Mouse (Mus musculus): ENCODE measurements around the gene Foxe3. TPM values are rescaled to one million over a fixed set of nuclear protein-coding genes. Genes with fewer than 3 reads are reported as not detected.
"Not testable (repeated sequence)": the region's sequence is repeated elsewhere in the genome, so short reads cannot be mapped to it uniquely, and the experiment has no call there.

Foxe3 gene
- not detected in 2 replicates for polyA plus RNA-seq (2015; fragmentation: Nextera tagmentation; extraction: Ambion mirVana)

- H3K27me3 ChIP-seq = peaks cover 94% of the 10 kb centered on the region
- H3K9ac ChIP-seq = peak within 1 kb of the TSS; percentile 64
- 2% methylated on average over 25 of the region's 25 CpGs for WGBS
- H3K4me3 ChIP-seq = peak within 1 kb of the TSS; percentile 48
- H3K4me2 ChIP-seq = peak within 1 kb of the TSS; percentile 76
- H3K4me1 ChIP-seq = peaks cover 13% of the 10 kb centered on the region
- H3K27ac ChIP-seq = no peak within 1 kb of the TSS
- no peaks in the 10 kb centered on the region for H3K36me3 ChIP-seq
- ATAC-seq (ENCODE audit: insufficient number of reproducible peaks, insufficient read depth, low FRiP score, low TSS enrichment, low read depth) = no peak
- H3K9me3 ChIP-seq = no peaks in the 10 kb centered on the region
Measured at GRCm38 (mm10) chr4:114925917-114926312, at the start of gene Foxe3. Gene Foxe3 (minus strand): TSS chr4:114926013.

DNA sequence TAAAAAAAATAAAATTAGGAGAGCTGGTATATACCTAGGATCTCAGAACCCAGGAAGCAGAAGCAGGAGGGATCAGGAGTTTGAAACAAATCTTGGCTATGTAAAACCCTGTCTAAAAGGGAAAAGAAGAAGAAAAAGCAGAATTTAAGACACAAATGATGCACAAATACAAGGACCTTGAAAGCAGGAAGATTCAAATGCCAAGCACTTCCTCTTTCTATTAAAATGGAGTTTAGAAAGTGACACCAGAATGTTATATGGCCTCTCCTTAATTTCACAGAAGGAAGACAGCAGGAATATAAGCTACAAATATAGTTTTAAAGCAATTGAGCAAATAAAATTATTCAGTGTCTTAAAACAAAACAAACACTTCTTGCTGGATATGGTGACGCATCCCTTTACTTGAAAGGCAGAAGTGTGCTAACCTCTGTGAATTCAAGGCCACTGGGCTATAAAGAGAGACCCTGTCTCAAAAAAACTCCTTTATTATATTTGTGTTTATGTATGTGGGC is 47.5 kb upstream of the Foxe3 start:
- no peak overlapping the region for H3K27ac ChIP-seq
- no peaks in the 10 kb centered on the region for H3K27me3 ChIP-seq
- no peak overlapping the region for H3K9ac ChIP-seq
- 88% methylated on average over 1 of the region's 1 CpGs for WGBS
- peaks cover 9% of the 10 kb centered on the region for H3K36me3 ChIP-seq
- H3K4me2 ChIP-seq = no peak overlapping the region
- ATAC-seq (ENCODE audit: insufficient number of reproducible peaks, insufficient read depth, low FRiP score, low TSS enrichment, low read depth) = no peak
- no peaks in the 10 kb centered on the region for H3K9me3 ChIP-seq
- H3K4me3 ChIP-seq = no peak overlapping the region
- H3K4me1 ChIP-seq = 0 out of 2 replicates have a peak, but pooled peaks cover 3% of the 10 kb centered on the region

DNA sequence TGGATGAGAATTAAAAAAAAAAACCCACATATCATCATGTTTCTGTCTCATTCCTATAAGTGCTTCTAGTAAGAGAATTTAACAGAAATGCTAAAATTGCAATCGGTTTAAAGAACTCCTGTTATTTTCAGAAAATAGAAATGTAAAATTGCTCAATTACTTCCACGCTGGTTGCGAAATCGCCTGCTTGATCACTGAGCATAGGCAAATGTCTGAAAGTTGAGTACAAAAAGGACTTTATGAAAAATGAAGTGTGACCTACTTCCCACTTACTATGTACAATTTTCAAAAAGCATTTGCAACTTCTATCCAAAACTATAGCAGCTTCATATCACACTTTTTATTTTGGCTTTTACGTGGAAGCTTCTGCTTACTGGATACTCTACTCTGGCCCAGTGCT is 44.9 kb upstream of the Foxe3 start:
- H3K27ac ChIP-seq = no peak overlapping the region
- no peak overlapping the region for H3K4me2 ChIP-seq
- no peak overlapping the region for H3K4me3 ChIP-seq
- ATAC-seq (ENCODE audit: insufficient number of reproducible peaks, insufficient read depth, low FRiP score, low TSS enrichment, low read depth) = no peak
- H3K4me1 ChIP-seq = no peaks in the 10 kb centered on the region
- 93% methylated on average over 5 of the region's 5 CpGs for WGBS
- no peaks in the 10 kb centered on the region for H3K27me3 ChIP-seq
- H3K9ac ChIP-seq = no peak overlapping the region
- H3K36me3 ChIP-seq = peaks cover 31% of the 10 kb centered on the region
- no peaks in the 10 kb centered on the region for H3K9me3 ChIP-seq

GRCm38 (mm10) chr4:114960881-114961280 is 35.1 kb upstream of the Foxe3 start:
- H3K9me3 ChIP-seq = not testable (repeated sequence)
- 81% methylated on average over 2 of the region's 2 CpGs for WGBS

GRCm38 (mm10) chr4:114959533-114959932 is 33.7 kb upstream of the Foxe3 start:
- no peaks in the 10 kb centered on the region for H3K4me1 ChIP-seq
- WGBS = 87% methylated on average over 2 of the region's 2 CpGs

More at GRCm38 (mm10) chr4:114960881-114961280, 35.1 kb upstream of the Foxe3 start:
- not testable (repeated sequence) for H3K4me3 ChIP-seq; H3K4me1 ChIP-seq; H3K27me3 ChIP-seq; H3K9ac ChIP-seq; ATAC-seq (ENCODE audit: insufficient number of reproducible peaks, insufficient read depth, low FRiP score, low TSS enrichment, low read depth); H3K27ac ChIP-seq; H3K4me2 ChIP-seq
- H3K36me3 ChIP-seq = peaks cover 45% of the 10 kb centered on the region

DNA sequence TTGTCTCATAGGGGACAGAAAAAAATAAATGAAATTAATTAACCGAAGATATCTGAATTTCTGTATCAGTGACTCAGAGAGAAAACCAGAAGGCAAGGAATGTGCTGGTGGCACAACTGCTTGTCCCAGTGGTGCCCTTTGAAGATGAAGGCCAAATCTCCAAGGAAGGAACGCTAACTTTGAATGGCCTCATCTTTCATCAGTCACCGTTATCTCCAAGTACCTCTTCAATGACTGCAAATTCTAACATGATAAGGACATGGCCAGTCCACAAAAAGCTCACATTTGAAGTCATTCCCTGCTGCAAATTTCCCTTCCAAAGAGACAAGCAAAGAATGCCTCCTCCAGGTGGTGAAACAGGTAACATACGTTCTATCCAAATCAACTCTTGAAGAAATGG is 33.0 kb upstream of the Foxe3 start:
- no peak for ATAC-seq (ENCODE audit: insufficient number of reproducible peaks, insufficient read depth, low FRiP score, low TSS enrichment, low read depth)
- Histone ChIP-seq H3K4me2 (no peak overlapping the region), H3K9ac (no peak overlapping the region), H3K4me3 (no peak overlapping the region), H3K27ac (no peak overlapping the region), H3K27me3 (no peaks in the 10 kb centered on the region), H3K36me3 (peaks cover 26% of the 10 kb centered on the region), H3K4me1 (no peaks in the 10 kb centered on the region), H3K9me3 (no peaks in the 10 kb centered on the region)
- WGBS = 92% methylated on average over 4 of the region's 4 CpGs

More at GRCm38 (mm10) chr4:114959533-114959932, 33.7 kb upstream of the Foxe3 start:
- H3K9me3 ChIP-seq = no peaks in the 10 kb centered on the region
- no peak overlapping the region for H3K4me2 ChIP-seq
- H3K36me3 ChIP-seq = peaks cover 32% of the 10 kb centered on the region
- no peaks in the 10 kb centered on the region for H3K27me3 ChIP-seq
- no peak overlapping the region for H3K4me3 ChIP-seq
- H3K9ac ChIP-seq = no peak overlapping the region
- no peak for ATAC-seq (ENCODE audit: insufficient number of reproducible peaks, insufficient read depth, low FRiP score, low TSS enrichment, low read depth)
- no peak overlapping the region for H3K27ac ChIP-seq

DNA sequence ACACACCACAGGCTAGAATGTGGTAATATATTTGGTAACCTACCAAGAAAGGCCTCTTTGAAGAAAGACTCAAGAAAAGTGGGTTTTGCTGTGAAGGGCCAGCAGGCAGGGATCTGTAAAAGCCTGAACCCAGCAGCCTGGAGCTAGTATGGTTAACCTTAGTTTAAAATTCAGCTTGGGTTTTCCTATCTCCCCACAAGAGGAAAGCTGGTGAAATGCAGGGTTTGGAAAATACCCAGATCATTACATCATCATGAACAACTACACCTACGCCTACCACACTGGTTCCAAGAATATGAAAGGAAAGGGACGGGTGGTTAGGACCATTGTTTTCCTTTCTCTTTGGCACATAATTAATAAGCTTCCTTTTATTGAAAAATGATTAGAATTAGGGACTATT is 32.4 kb upstream of the Foxe3 start:
- Histone ChIP-seq H3K4me3 (no peak overlapping the region), H3K36me3 (peaks cover 26% of the 10 kb centered on the region), H3K4me2 (no peak overlapping the region), H3K9me3 (no peaks in the 10 kb centered on the region), H3K9ac (no peak overlapping the region), H3K4me1 (no peaks in the 10 kb centered on the region), H3K27ac (no peak overlapping the region), H3K27me3 (no peaks in the 10 kb centered on the region)
- WGBS = 94% methylated on average over 2 of the region's 2 CpGs
- no peak for ATAC-seq (ENCODE audit: insufficient number of reproducible peaks, insufficient read depth, low FRiP score, low TSS enrichment, low read depth)

DNA sequence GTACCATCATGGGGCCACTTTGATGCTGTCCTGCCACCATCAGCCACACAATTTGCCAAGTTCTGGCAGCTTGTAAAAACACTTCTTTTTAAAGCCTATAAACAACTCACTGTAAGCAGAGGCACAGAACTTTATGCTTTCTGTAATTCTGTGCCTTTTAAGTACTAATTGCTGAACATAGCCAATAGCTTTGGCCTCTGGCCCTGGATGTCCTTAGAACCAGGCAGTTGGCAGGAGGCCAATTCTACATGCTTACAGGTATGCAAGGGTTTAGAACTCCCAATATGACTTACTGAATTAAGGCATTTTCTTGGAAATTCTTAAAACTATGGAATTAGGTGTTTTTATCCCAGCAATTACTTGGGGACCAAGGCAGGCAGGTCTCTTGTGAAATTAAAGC is 31.6 kb upstream of the Foxe3 start:
- H3K27ac ChIP-seq = no peak overlapping the region
- peaks cover 18% of the 10 kb centered on the region for H3K36me3 ChIP-seq
- H3K9me3 ChIP-seq = no peaks in the 10 kb centered on the region

GRCm38 (mm10) chr4:114953172-114953571 is 27.4 kb upstream of the Foxe3 start:
- H3K4me2 ChIP-seq = no peak overlapping the region
- H3K36me3 ChIP-seq = peaks cover 5% of the 10 kb centered on the region; the same call in 1 of the 2 replicates
- no peaks in the 10 kb centered on the region for H3K9me3 ChIP-seq
- no peak overlapping the region for H3K27ac ChIP-seq
- H3K4me1 ChIP-seq = peaks cover 6% of the 10 kb centered on the region
- 72% methylated on average over 3 of the region's 3 CpGs for WGBS
- no peak overlapping the region for H3K9ac ChIP-seq
- peaks cover 15% of the 10 kb centered on the region; the same call in 1 of the 2 replicates for H3K27me3 ChIP-seq
- no peak overlapping the region for H3K4me3 ChIP-seq
- ATAC-seq (ENCODE audit: insufficient number of reproducible peaks, insufficient read depth, low FRiP score, low TSS enrichment, low read depth) = 0 out of 2 replicates have a peak, but pooled peaks have one; percentile 43

More for the DNA sequence above, 31.6 kb upstream of the Foxe3 start:
- H3K9ac ChIP-seq = no peak overlapping the region
- no peaks in the 10 kb centered on the region for H3K4me1 ChIP-seq
- H3K27me3 ChIP-seq = no peaks in the 10 kb centered on the region
- ATAC-seq (ENCODE audit: insufficient number of reproducible peaks, insufficient read depth, low FRiP score, low TSS enrichment, low read depth) = no peak
- no peak overlapping the region for H3K4me2 ChIP-seq
- no peak overlapping the region for H3K4me3 ChIP-seq

DNA sequence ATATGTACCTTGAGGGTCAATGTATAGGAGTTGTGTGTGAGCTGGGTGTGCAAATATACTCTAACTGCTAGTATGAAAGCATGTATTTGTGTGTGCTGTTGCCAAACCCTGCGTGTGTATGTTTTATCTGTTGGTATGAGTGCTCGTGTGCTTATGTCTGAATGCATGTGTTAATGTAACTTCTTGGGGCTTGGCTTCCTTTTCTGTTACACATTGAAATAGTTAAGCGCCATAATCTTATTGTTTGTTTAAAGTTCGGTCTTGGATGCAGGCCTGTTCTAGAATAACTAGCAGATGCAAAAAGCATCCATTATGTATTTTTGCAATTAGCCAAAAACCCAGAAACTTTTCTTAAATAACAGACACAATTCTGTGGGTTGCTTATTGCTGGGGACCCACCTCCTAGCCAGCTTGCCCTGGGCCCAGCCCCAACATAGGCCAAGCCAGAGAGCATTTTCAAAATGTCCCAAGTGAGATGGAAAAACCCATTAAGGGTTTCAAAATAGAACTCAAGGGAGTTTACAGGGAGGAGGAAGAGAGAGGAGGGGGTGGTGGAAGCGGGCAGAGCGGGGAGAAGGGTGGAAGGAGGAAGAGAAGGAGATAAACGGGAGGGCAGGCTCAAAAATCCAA is 22.2 kb upstream of the Foxe3 start:
- WGBS = 39% methylated on average over 7 of the region's 7 CpGs
- no peak overlapping the region for H3K4me2 ChIP-seq
- H3K9ac ChIP-seq = no peak overlapping the region
- peaks cover 21% of the 10 kb centered on the region for H3K4me1 ChIP-seq
- peak overlapping the region; percentile 76 for H3K27ac ChIP-seq
- peak; percentile 12; the same call in 1 of the 2 replicates for ATAC-seq (ENCODE audit: insufficient number of reproducible peaks, insufficient read depth, low FRiP score, low TSS enrichment, low read depth)
- no peak overlapping the region for H3K4me3 ChIP-seq
- H3K9me3 ChIP-seq = no peaks in the 10 kb centered on the region
- H3K36me3 ChIP-seq = no peaks in the 10 kb centered on the region
- peaks cover 56% of the 10 kb centered on the region for H3K27me3 ChIP-seq

GRCm38 (mm10) chr4:114947395-114947794 is 21.6 kb upstream of the Foxe3 start:
- Histone ChIP-seq H3K27ac (0 out of 2 replicates have a peak overlapping the region, but pooled peaks have one; percentile 19), H3K4me2 (no peak overlapping the region), H3K36me3 (no peaks in the 10 kb centered on the region), H3K9me3 (no peaks in the 10 kb centered on the region), H3K27me3 (peaks cover 60% of the 10 kb centered on the region), H3K4me1 (peaks cover 25% of the 10 kb centered on the region), H3K4me3 (no peak overlapping the region), H3K9ac (no peak overlapping the region)
- ATAC-seq (ENCODE audit: insufficient number of reproducible peaks, insufficient read depth, low FRiP score, low TSS enrichment, low read depth) = peak; percentile 74
- 24% methylated on average over 6 of the region's 6 CpGs for WGBS

DNA sequence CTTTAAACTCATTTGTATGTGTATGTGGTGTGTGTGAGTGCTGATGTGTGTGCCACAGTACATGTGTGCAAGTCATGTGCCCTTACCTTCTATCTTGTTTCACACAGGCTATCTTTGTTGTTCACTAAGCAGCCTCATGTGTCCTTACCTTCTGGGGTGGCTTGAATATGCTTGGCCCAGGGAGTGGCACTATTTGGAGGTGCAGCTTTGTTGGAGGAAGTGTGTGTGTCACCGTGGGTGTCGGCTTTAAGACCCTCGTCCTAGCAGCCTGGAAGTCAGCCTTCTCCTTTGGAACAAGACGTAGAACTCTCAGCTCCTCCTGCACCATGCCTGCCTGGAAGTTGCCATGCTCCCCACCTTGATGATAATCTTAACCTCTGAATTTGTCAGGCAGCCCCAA is 20.6 kb upstream of the Foxe3 start:
- Histone ChIP-seq H3K27me3 (peaks cover 69% of the 10 kb centered on the region), H3K27ac (no peak overlapping the region), H3K9ac (no peak overlapping the region), H3K4me1 (peaks cover 34% of the 10 kb centered on the region), H3K36me3 (no peaks in the 10 kb centered on the region), H3K4me2 (no peak overlapping the region), H3K4me3 (no peak overlapping the region), H3K9me3 (no peaks in the 10 kb centered on the region)
- WGBS = 88% methylated on average over 4 of the region's 4 CpGs
- no peak for ATAC-seq (ENCODE audit: insufficient number of reproducible peaks, insufficient read depth, low FRiP score, low TSS enrichment, low read depth)

Data from embryonic facial prominence, embryonic 13.5 days (tissue).